Comparison of ENCODE assay signal across 7 mouse cellular contexts in genomic region chr17:80095254-80095899, GRCm38 (mm10). TPM values are rescaled to one million over a fixed set of nuclear protein-coding genes. Genes with fewer than 3 reads are reported as not detected.
DNase-seq lines count a peak whose midpoint lies in the region; ATAC-seq and TF ChIP-seq lines count a peak whose summit lies in the region.

No protein-coding gene starts in this region.

- H3K4me2 ChIP-seq in neural tube, embryonic 11.5 days (ENCODE audit: low read depth): peak overlapping the region; percentile 34; the same call in 1 of the 2 replicates
- peak overlapping the region; percentile 47 for H3K4me2 ChIP-seq in intestine, embryonic 14.5 days (ENCODE audit: low read length)
- H3K4me2 ChIP-seq in lung, embryonic 15.5 days: peak overlapping the region; percentile 43

- 83% methylated on average over 9 of the region's 9 CpGs for WGBS in neural tube, embryonic 11.5 days
- WGBS in intestine, embryonic 14.5 days: 77% methylated on average over 9 of the region's 9 CpGs
- 69% methylated on average over 9 of the region's 9 CpGs for WGBS in lung, embryonic 15.5 days
- 78% methylated on average over 9 of the region's 9 CpGs for WGBS in thymus, adult 2 months

- no peaks in the 10 kb centered on the region for H3K9me3 ChIP-seq in neural tube, embryonic 11.5 days (ENCODE audit: control insufficient read depth, low read length)
- H3K9me3 ChIP-seq in intestine, embryonic 14.5 days (ENCODE audit: control insufficient read depth, low read length): no peaks in the 10 kb centered on the region
- H3K9me3 ChIP-seq in lung, embryonic 15.5 days: no peaks in the 10 kb centered on the region

- H3K4me3 ChIP-seq in neural tube, embryonic 11.5 days (ENCODE audit: low read depth, low read length): no peak overlapping the region
- H3K4me3 ChIP-seq in intestine, embryonic 14.5 days (ENCODE audit: low read depth, low read length): 0 out of 2 replicates have a peak overlapping the region, but pooled peaks have one; percentile 8
- H3K4me3 ChIP-seq in lung, embryonic 15.5 days: peak overlapping the region; percentile 20
- no peak overlapping the region for H3K4me3 ChIP-seq in thymus, adult 2 months (ENCODE audit: control insufficient read depth, insufficient read depth, low read length)

- ATAC-seq in neural tube, embryonic 11.5 days (ENCODE audit: insufficient read depth, low FRiP score, low TSS enrichment): no peak
- ATAC-seq in intestine, embryonic 14.5 days (replicated peaks; ENCODE audit: low FRiP score, low TSS enrichment, low read depth): peak; percentile 37; the same call in 1 of the 2 replicates
- ATAC-seq in lung, embryonic 15.5 days (ENCODE audit: borderline replicate concordance, extremely low read depth, low FRiP score, low TSS enrichment): peak; percentile 17; the same call in 1 of the 2 replicates
- ATAC-seq in megakaryocyte progenitor cell, adult 5-6 weeks (replicated peaks; ENCODE audit: poor library complexity): no peak

- peak overlapping the region; percentile 39; the same call in 1 of the 2 replicates for H3K9ac ChIP-seq in neural tube, embryonic 11.5 days (ENCODE audit: low read length)
- H3K9ac ChIP-seq in intestine, embryonic 14.5 days (ENCODE audit: low read length): no peak overlapping the region
- H3K9ac ChIP-seq in lung, embryonic 15.5 days: 0 out of 2 replicates have a peak overlapping the region, but pooled peaks have one; percentile 0

- no peak for TF ChIP-seq CTCF in thymus, adult 2 months (IDR thresholded peaks at IDR 0.05; ENCODE audit: borderline replicate concordance, control insufficient read depth, extremely low read depth, insufficient read depth, low read length, poor library complexity)

- no peak for TF ChIP-seq POLR2A in thymus, adult 2 months (IDR thresholded peaks at IDR 0.05; ENCODE audit: control insufficient read depth, extremely low read depth, insufficient read depth, low read length, poor library complexity)

- no peak overlapping the region for H3K27ac ChIP-seq in neural tube, embryonic 11.5 days (ENCODE audit: low read depth, low read length)
- no peak overlapping the region for H3K27ac ChIP-seq in intestine, embryonic 14.5 days (ENCODE audit: low read depth)
- peak overlapping the region; percentile 74 for H3K27ac ChIP-seq in lung, embryonic 15.5 days
- no peak overlapping the region for H3K27ac ChIP-seq in thymus, adult 2 months (ENCODE audit: control insufficient read depth, insufficient read depth, low read length)

- H3K4me1 ChIP-seq in neural tube, embryonic 11.5 days (ENCODE audit: control insufficient read depth, insufficient read depth, low read length): peaks cover 15% of the 10 kb centered on the region
- H3K4me1 ChIP-seq in intestine, embryonic 14.5 days (replicated peaks; ENCODE audit: control insufficient read depth, insufficient read depth, low read length): peaks cover 7% of the 10 kb centered on the region
- 0 out of 2 replicates have a peak, but pooled peaks cover 9% of the 10 kb centered on the region for H3K4me1 ChIP-seq in lung, embryonic 15.5 days
- H3K4me1 ChIP-seq in thymus, adult 2 months (replicated peaks; ENCODE audit: control insufficient read depth, insufficient read depth, low read length): peaks cover 8% of the 10 kb centered on the region

- H3K27me3 ChIP-seq in neural tube, embryonic 11.5 days (ENCODE audit: control insufficient read depth, insufficient read depth, low read length): no peaks in the 10 kb centered on the region
- no peaks in the 10 kb centered on the region for H3K27me3 ChIP-seq in intestine, embryonic 14.5 days (replicated peaks; ENCODE audit: control insufficient read depth, insufficient read depth, low read length)
- no peaks in the 10 kb centered on the region for H3K27me3 ChIP-seq in lung, embryonic 15.5 days
- no peaks in the 10 kb centered on the region for H3K27me3 ChIP-seq in thymus, adult 2 months (ENCODE audit: control insufficient read depth, insufficient read depth, low read length)

- no peak for DNase-seq in neural tube, embryonic 11.5 days (ENCODE audit: low spot score)
- no peak for DNase-seq in neural tube, embryonic 10.5 days (ENCODE audit: extremely low spot score, low spot score)
- DNase-seq in intestine, embryonic 14.5 days (ENCODE audit: low spot score): no peak
- DNase-seq in thymus, adult 2 months: no peak
- no peak for DNase-seq in testis, postnatal 10 days (ENCODE audit: low spot score)

- H3K36me3 ChIP-seq in neural tube, embryonic 11.5 days (ENCODE audit: control insufficient read depth, insufficient read depth, low read length): no peaks in the 10 kb centered on the region
- H3K36me3 ChIP-seq in intestine, embryonic 14.5 days (ENCODE audit: control insufficient read depth, insufficient read depth, low read length): no peaks in the 10 kb centered on the region
- H3K36me3 ChIP-seq in lung, embryonic 15.5 days: no peaks in the 10 kb centered on the region
- no peaks in the 10 kb centered on the region for H3K36me3 ChIP-seq in thymus, adult 2 months (ENCODE audit: control insufficient read depth, insufficient read depth, low read length)

RNA-seq across cellular contexts. Expression of gene Galm, which starts 31.9 kb away (rescaled TPM):
- 6.8 and 9.8 TPM in 2 replicates for polyA plus RNA-seq in neural tube, embryonic 11.5 days (2014; fragmentation: Nextera tagmentation; extraction: Ambion mirVana)
- 35.1 and 38.4 TPM in 2 replicates for polyA plus RNA-seq in intestine, embryonic 14.5 days (2014; fragmentation: Nextera tagmentation; extraction: Ambion mirVana)
- 17.7 and 19.4 TPM in 2 replicates for polyA plus RNA-seq in lung, embryonic 15.5 days (2015; fragmentation: Nextera tagmentation; extraction: Ambion mirVana)
- polyA plus RNA-seq in thymus, adult 2 months (2012; rRNA removed): 8.7 and 9.3 TPM in 2 replicates
- 5.9 and 7.6 TPM in 2 replicates for total RNA-seq in megakaryocyte progenitor cell, adult 5-6 weeks (2015)
- total RNA-seq in megakaryocyte progenitor cell, adult 5-6 weeks (2017): 4.5 and 6.7 TPM in 2 replicates

RNA-seq across cellular contexts. Expression of gene Hnrnpll, which starts 33.2 kb away (rescaled TPM):
- polyA plus RNA-seq in neural tube, embryonic 11.5 days (2014; fragmentation: Nextera tagmentation; extraction: Ambion mirVana): 117 and 131 TPM in 2 replicates
- 58.4 and 59.1 TPM in 2 replicates for polyA plus RNA-seq in intestine, embryonic 14.5 days (2014; fragmentation: Nextera tagmentation; extraction: Ambion mirVana)
- polyA plus RNA-seq in lung, embryonic 15.5 days (2015; fragmentation: Nextera tagmentation; extraction: Ambion mirVana): 78.6 and 80.0 TPM in 2 replicates
- polyA plus RNA-seq in thymus, adult 2 months (2012; rRNA removed): 30.5 and 37.8 TPM in 2 replicates
- total RNA-seq in megakaryocyte progenitor cell, adult 5-6 weeks (2015): 106 and 109 TPM in 2 replicates
- total RNA-seq in megakaryocyte progenitor cell, adult 5-6 weeks (2017): 55.6 and 61.3 TPM in 2 replicates

Comparison
In these comparisons a context has a peak if more than half of its experiments do, and no peak if none do; other contexts are left out.
1. ATAC-seq: peak in intestine, embryonic 14.5 days (single experiment) and lung, embryonic 15.5 days (single experiment); none in neural tube, embryonic 11.5 days (single experiment) and megakaryocyte progenitor cell, adult 5-6 weeks (single experiment).
2. H3K4me3 ChIP-seq: peak in intestine, embryonic 14.5 days (single experiment) and lung, embryonic 15.5 days (single experiment); none in neural tube, embryonic 11.5 days (single experiment) and thymus, adult 2 months (single experiment).
3. Peak in every context shown above with its lines, with median percentiles within 50 percentile points of each other: H3K4me2 ChIP-seq.